Mouse (Mus musculus): ENCODE results near the gene Egflam. TPM values are rescaled to one million over a fixed set of nuclear protein-coding genes. Genes with fewer than 3 reads are reported as not detected.

Gene Egflam
- polyA plus RNA-seq, 1 experiment from 2014 or later, result 4.5 TPM

- no peaks in the 10 kb centered on the region for H3K9me3 ChIP-seq
- no peak overlapping the region for H3K27ac ChIP-seq (replicated peaks)
- no peak for ATAC-seq (replicated peaks)
- no peak overlapping the region for H3K9ac ChIP-seq (replicated peaks)
- H3K4me1 ChIP-seq, result no peaks in the 10 kb centered on the region
- no peaks in the 10 kb centered on the region for H3K27me3 ChIP-seq
- 90% methylated on average over 9 of the region's 9 CpGs for WGBS
- H3K4me2 ChIP-seq (replicated peaks), result no peak overlapping the region
- H3K4me3 ChIP-seq, result no peak overlapping the region
- H3K36me3 ChIP-seq, result no peaks in the 10 kb centered on the region
Measured at GRCm38 (mm10) chr15:7208180-7208579, 190.0 kb downstream of the Egflam start.

- no peaks in the 10 kb centered on the region for H3K36me3 ChIP-seq
- H3K9ac ChIP-seq (replicated peaks), result no peak overlapping the region
- no peak overlapping the region for H3K27ac ChIP-seq (replicated peaks)
- no peaks in the 10 kb centered on the region for H3K27me3 ChIP-seq
- no peaks in the 10 kb centered on the region for H3K4me1 ChIP-seq
- no peaks in the 10 kb centered on the region for H3K9me3 ChIP-seq
- H3K4me3 ChIP-seq, result no peak overlapping the region
- ATAC-seq (replicated peaks), result no peak
- WGBS, result 88% methylated on average over 7 of the region's 7 CpGs
- no peak overlapping the region for H3K4me2 ChIP-seq (replicated peaks)
Measured at GRCm38 (mm10) chr15:7207292-7207691, 190.9 kb downstream of the Egflam start.

DNA sequence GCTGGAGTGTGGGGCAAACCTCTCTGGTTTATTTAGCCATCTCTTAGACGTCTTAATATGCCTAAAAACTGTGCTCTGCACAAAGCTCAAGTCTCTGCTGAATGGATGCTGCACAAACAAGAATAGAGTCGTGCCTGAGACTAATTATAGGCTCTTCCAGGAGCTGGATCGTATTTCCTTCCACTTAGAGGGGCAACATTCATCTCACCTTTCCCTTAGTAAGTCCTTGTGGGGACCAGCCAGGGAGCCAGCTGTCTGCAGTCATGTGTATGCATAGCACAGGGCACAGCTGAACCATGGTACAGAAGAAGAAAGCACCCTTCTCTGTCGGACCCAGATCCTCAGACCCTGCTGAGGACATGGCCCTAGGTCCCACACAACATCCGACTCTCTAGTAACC, 192.1 kb downstream of the Egflam start:
- WGBS, result 28% methylated on average over 5 of the region's 5 CpGs
- ATAC-seq (replicated peaks), result no peak
- Histone ChIP-seq H3K4me3 (no peak overlapping the region), H3K36me3 (no peaks in the 10 kb centered on the region), H3K9ac (replicated peaks) (no peak overlapping the region), H3K27me3 (no peaks in the 10 kb centered on the region), H3K4me2 (replicated peaks) (no peak overlapping the region), H3K4me1 (0 out of 2 replicates have a peak, but pooled peaks cover 2% of the 10 kb centered on the region), H3K9me3 (no peaks in the 10 kb centered on the region), H3K27ac (replicated peaks) (no peak overlapping the region)

DNA sequence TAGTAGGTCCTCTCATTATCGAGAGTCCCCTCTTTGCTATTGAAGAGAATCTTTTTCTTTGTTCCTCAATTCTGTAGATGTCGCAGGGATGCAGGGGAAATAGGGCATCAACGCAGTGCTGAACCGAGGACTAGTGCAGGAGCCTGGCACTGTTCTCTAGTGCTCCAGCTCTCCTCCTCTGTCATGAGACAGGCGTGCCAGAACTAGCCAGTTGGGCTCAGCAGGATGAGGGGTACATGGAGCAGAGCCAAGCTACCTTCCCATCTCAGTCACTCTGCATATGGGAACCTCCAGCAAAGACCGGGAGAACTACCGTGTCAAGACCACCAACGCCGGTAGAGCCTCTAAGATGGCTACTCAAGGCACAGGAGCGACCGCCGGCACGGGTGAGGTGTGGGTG, 193.3 kb downstream of the Egflam start:
- no peak overlapping the region for H3K9ac ChIP-seq (replicated peaks)
- WGBS, result 58% methylated on average over 13 of the region's 13 CpGs
- H3K27me3 ChIP-seq, result no peaks in the 10 kb centered on the region
- no peak overlapping the region for H3K27ac ChIP-seq (replicated peaks)
- H3K9me3 ChIP-seq, result no peaks in the 10 kb centered on the region
- H3K4me3 ChIP-seq, result no peak overlapping the region
- no peak overlapping the region for H3K4me2 ChIP-seq (replicated peaks)
- ATAC-seq (replicated peaks), result peak; percentile 62; the same call in 1 of the 2 replicates
- no peaks in the 10 kb centered on the region for H3K36me3 ChIP-seq
- 0 out of 2 replicates have a peak, but pooled peaks cover 2% of the 10 kb centered on the region for H3K4me1 ChIP-seq

- Histone ChIP-seq H3K27me3 (no peaks in the 10 kb centered on the region), H3K4me2 (replicated peaks) (no peak overlapping the region), H3K27ac (replicated peaks) (no peak overlapping the region), H3K9ac (replicated peaks) (no peak overlapping the region), H3K4me3 (no peak overlapping the region), H3K4me1 (peaks cover 8% of the 10 kb centered on the region), H3K36me3 (no peaks in the 10 kb centered on the region), H3K9me3 (no peaks in the 10 kb centered on the region)
- 69% methylated on average over 9 of the region's 9 CpGs for WGBS
- no peak for ATAC-seq (replicated peaks)
Measured at GRCm38 (mm10) chr15:7203606-7204330, 194.4 kb downstream of the Egflam start.

- H3K4me1 ChIP-seq, result peaks cover 15% of the 10 kb centered on the region
- no peak overlapping the region for H3K27ac ChIP-seq (replicated peaks)
- no peaks in the 10 kb centered on the region for H3K9me3 ChIP-seq
- H3K27me3 ChIP-seq, result no peaks in the 10 kb centered on the region
- H3K9ac ChIP-seq (replicated peaks), result no peak overlapping the region
- H3K4me2 ChIP-seq (replicated peaks), result no peak overlapping the region
- no peak overlapping the region for H3K4me3 ChIP-seq
- H3K36me3 ChIP-seq, result no peaks in the 10 kb centered on the region
- WGBS, result 90% methylated on average over 5 of the region's 5 CpGs
- no peak for ATAC-seq (replicated peaks)
Measured at GRCm38 (mm10) chr15:7202981-7203380, 195.2 kb downstream of the Egflam start.

DNA sequence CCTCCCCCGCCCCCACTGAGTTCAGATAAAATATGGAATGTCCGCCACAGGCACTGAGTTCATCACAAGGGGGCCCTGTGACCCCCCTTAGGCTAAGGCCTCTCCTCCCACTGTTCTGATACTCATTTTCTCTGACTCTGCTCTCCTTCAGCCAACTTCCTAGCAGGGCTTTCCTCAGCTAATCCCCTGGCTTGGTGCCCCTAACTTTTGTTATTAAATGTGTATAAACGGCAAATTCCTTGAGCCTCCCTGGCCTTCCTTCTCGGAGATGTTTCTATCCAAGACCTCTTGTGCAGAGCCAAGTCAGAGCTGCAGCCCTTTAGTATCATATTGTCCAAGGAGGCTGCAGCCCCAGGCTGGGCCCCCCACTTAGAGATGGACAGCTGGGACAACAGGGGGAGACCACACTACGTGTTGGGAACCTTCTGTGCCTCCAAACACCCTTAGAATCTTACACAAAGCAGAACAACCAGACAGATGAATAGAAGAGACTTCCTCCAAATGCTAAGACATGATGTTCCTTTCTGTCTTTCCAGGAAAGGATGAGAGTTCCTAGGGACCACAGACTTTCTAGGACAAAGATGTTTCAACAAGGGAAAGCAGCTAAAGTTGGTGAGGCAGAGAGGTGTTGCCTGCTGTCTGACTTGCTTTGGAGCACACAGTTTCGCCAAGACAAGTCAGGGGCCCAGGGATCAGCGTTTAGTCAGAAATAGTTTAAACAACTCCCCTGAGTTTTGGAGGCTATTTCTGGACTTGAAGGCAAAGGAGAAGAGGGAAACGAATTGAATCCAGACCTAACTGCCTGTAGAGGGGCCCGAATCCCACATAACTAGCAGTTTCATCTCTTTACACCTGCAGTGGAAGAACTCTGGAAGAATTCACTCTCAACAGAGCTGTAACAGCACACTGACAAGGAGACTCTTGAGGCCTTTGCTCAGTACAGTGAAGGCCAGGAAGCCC, 196.5 kb downstream of the Egflam start:
- no peak overlapping the region for H3K27ac ChIP-seq (replicated peaks)

GRCm38 (mm10) chr15:7200286-7200685, 197.9 kb downstream of the Egflam start:
- no peaks in the 10 kb centered on the region for H3K27me3 ChIP-seq
- no peak overlapping the region for H3K4me3 ChIP-seq
- no peak for ATAC-seq (replicated peaks)
- 84% methylated on average over 6 of the region's 6 CpGs for WGBS
- H3K36me3 ChIP-seq, result no peaks in the 10 kb centered on the region
- H3K4me2 ChIP-seq (replicated peaks), result no peak overlapping the region
- H3K9ac ChIP-seq (replicated peaks), result no peak overlapping the region
- peaks cover 30% of the 10 kb centered on the region for H3K4me1 ChIP-seq
- no peak overlapping the region for H3K27ac ChIP-seq (replicated peaks)
- H3K9me3 ChIP-seq, result no peaks in the 10 kb centered on the region

More for the DNA sequence above, 196.5 kb downstream of the Egflam start:
- no peak for ATAC-seq (replicated peaks)
- Histone ChIP-seq H3K4me2 (replicated peaks) (no peak overlapping the region), H3K4me1 (peaks cover 19% of the 10 kb centered on the region), H3K9ac (replicated peaks) (no peak overlapping the region), H3K36me3 (no peaks in the 10 kb centered on the region), H3K9me3 (no peaks in the 10 kb centered on the region), H3K27me3 (no peaks in the 10 kb centered on the region), H3K4me3 (no peak overlapping the region)
- 63% methylated on average over 9 of the region's 9 CpGs for WGBS

DNA sequence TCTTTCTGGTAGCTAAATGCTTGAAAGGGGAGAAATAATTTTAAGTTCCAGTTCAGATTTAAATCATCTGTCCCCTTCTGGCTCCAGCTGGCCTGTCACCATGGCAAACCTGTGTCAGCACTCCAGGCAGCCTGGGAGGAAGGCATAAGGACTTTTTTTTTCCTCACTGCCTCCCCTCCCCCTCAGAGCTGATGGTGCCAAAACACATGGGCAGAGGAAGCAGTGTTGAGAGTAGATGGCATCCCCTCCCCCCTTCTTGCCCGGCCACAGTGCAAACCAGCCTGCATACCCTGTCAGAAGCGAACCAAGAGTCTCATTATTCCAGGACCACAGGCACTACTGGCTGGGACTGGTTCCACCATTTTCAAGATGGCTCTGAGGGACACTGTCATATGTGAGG, 199.4 kb downstream of the Egflam start:
- Histone ChIP-seq H3K4me2 (replicated peaks) (no peak overlapping the region), H3K9ac (replicated peaks) (no peak overlapping the region), H3K4me3 (no peak overlapping the region), H3K27me3 (no peaks in the 10 kb centered on the region), H3K4me1 (peaks cover 44% of the 10 kb centered on the region), H3K9me3 (no peaks in the 10 kb centered on the region), H3K27ac (replicated peaks) (no peak overlapping the region), H3K36me3 (no peaks in the 10 kb centered on the region)
- ATAC-seq (replicated peaks), result peak; percentile 71
- 22% methylated on average over 2 of the region's 2 CpGs for WGBS

DNA sequence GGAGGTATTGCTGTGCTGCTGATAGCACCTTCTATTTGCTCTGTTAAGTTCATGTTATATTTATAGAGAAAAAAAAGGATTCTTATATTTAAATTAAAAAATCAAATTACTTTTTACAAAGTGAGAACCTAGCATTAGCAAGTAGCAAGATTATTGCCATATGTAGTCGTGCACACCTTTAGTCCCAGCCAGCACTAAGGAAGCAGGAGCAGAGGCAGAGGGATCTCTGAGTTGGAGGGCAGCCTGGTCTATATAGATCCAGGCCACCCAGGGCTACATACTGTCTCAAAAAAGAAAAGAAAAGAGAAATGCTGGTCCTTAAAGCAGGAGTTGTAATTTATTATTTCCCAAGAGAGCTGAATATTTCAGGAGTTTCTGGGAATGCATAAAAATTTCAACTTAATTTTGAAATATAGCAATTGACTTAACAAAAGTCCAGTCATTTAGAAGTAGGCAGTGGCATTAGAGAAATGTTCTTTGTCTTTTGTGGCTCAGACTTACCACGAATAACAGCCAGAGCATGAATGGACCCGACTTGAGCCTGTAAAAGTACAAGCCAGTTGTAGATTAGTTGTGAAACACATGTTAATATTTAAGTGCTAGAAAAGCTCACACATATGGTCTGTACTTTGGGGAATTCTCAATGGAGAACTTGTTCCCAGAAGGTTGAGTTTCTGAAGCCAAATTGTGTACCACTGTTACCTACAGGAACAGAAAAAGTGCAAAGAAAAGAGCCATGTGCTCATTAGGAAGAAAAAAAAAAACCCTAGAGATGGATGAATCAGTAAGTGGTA, 200.3 kb downstream of the Egflam start:
- no peaks in the 10 kb centered on the region for H3K9me3 ChIP-seq
- no peak overlapping the region for H3K4me3 ChIP-seq
- no peak overlapping the region for H3K4me2 ChIP-seq (replicated peaks)
- H3K4me1 ChIP-seq, result peaks cover 49% of the 10 kb centered on the region
- H3K27me3 ChIP-seq, result no peaks in the 10 kb centered on the region
- no peaks in the 10 kb centered on the region for H3K36me3 ChIP-seq
- no peak overlapping the region for H3K27ac ChIP-seq (replicated peaks)
- no peak for ATAC-seq (replicated peaks)
- no peak overlapping the region for H3K9ac ChIP-seq (replicated peaks)
- 35% methylated on average over 3 of the region's 3 CpGs for WGBS

DNA sequence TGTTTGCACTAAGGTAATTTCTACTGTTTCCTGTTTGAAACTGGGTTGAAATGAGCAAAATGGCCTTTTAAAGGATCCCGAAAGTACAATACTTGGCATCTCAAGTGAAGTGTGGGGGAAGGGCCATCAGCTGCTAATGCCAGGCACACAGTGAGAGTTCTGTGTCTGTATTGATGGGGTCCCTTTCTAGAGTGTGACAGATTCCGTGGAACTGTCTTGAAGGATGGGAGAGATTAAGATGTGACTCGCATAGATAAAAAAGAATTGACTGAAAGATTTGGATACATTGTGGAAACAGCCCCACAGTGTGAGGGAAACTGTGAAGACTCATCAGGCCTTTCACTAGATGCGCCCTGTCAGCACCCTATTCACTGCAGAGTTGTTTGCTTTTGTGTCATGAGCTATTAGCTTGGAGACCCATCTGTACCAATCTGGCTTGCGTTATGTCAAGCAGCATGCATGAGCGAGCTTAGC, 203.4 kb downstream of the Egflam start:
- Histone ChIP-seq H3K27me3 (no peaks in the 10 kb centered on the region), H3K9me3 (no peaks in the 10 kb centered on the region), H3K9ac (replicated peaks) (no peak overlapping the region), H3K27ac (replicated peaks) (peak overlapping the region; percentile 55), H3K36me3 (0 out of 2 replicates have a peak, but pooled peaks cover 9% of the 10 kb centered on the region), H3K4me1 (peaks cover 47% of the 10 kb centered on the region), H3K4me3 (no peak overlapping the region), H3K4me2 (replicated peaks) (0 out of 2 replicates have a peak overlapping the region, but pooled peaks have one; percentile 16)
- peak; percentile 89 for ATAC-seq (replicated peaks)
- WGBS, result 8% methylated on average over 6 of the region's 6 CpGs

All from forebrain, embryonic 15.5 days (tissue).